Mouse (Mus musculus) layer of hippocampus, adult 2 months (tissue): ENCODE data around the gene Fnbp4. TPM values are rescaled to one million over a fixed set of nuclear protein-coding genes. Genes with fewer than 3 reads are reported as not detected.
"Not testable (repeated sequence)": the region's sequence is repeated elsewhere in the genome, so short reads cannot be mapped to it uniquely, and the experiment has no call there.

ENCODE experiments used
- DNase-seq, 2 experiments: peaks; one replicate each; pipeline ENCODE4 v3.0.0; 2022; ENCODE audit warnings: low spot score in 2 of 2
- H3K27ac ChIP-seq: fragments of 200-600 bp; 2 replicates; pipeline ENCODE4 v1.8.1; 2022
- H3K4me3 ChIP-seq: fragments of 200-600 bp; 2 replicates; pipeline ENCODE4 v1.8.1; 2022; ENCODE audit warnings: mild to moderate bottlenecking
- CTCF ChIP-seq: fragments of 200-600 bp; conservative IDR thresholded peaks from 2 replicates; pipeline ENCODE4 v1.8.1; 2022; ENCODE audit warnings: antibody characterized with exemption, mild to moderate bottlenecking, moderate library complexity
- total RNA-seq, 2 experiments: library from RNA; stranded (reverse); gene quantifications; 2 replicates each; pipeline ENCODE4 v1.2.3; 2021

Fnbp4 gene
- total RNA-seq, 2 experiments from 2014 or later = 58.3 to 73.3 TPM

DNA sequence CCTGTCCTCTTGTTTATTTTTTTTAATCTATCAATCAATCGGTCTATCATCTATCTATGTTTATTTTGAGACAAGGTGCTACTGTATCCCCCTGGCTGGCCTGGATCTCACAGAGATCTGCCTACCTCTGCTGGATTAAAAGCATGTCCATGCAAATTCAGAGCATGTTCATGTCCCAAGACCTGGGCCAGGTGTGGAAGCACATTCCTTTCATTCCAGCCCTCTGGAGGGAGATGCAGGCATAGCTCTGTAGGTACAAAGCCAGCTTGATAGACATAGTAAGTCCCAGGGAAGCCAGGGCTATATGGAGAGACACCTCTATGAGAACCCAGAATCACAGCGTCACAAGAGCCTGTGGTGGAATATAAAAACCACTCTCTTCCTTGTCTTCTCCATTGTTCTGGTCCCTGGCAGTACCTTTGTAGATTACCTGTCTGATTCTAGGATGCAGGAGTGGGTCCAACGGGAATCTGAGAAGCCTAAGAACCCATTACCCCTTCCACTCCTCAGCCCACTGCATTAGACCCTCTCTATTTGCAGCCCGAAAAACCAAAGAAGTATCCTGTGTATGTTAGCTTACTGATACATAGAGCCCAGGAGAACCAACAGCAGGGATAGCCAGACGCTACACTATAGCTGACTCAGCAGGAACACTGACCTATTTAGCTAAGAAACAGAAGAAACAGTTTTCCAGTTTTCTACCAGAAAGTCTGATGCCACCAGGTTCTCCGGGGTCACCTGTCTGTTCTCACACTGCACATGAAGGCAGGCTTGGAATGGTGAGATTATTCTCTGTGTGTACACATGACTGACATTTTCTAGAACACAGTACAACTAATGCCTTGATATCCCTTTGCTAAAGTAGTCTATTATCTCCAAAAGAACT, 63.3 kb downstream of the Fnbp4 start:
- DNase-seq = no peak
- H3K27ac ChIP-seq = no peak overlapping the region
- TF ChIP-seq CTCF = no peak
- H3K4me3 ChIP-seq = no peak overlapping the region

DNA sequence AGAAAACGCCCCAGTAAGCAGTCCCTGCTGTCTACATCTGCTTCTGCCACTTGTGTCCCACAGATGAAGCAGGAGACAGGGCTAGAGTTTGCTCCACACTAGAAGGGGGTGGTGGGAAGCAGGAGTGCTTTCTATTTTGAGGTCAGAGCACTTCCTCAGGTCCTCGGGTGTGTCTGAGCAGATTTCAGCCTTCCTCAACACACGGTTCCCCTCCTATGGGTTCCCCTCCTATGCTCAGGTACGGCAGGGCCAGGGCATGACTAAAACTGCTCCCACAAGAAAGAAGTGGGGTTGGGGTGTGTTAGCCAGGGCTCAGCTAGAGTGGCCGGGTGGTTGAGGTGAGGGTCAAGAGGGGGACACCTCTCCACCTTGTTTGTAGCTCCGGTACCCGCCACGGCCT, 65.6 kb downstream of the Fnbp4 start:
- H3K4me3 ChIP-seq = no peak overlapping the region
- no peak for TF ChIP-seq CTCF
- H3K27ac ChIP-seq = no peak overlapping the region
- no peak for DNase-seq

GRCm38 (mm10) chr2:90815266-90815665, 70.1 kb downstream of the Fnbp4 start:
- DNase-seq = no peak
- no peak for TF ChIP-seq CTCF
- H3K4me3 ChIP-seq = no peak overlapping the region

GRCm38 (mm10) chr2:90816144-90816543, 71.0 kb downstream of the Fnbp4 start:
- H3K27ac ChIP-seq = no peak overlapping the region
- no peak for TF ChIP-seq CTCF
- no peak overlapping the region for H3K4me3 ChIP-seq
- DNase-seq = no peak

More at GRCm38 (mm10) chr2:90815266-90815665, 70.1 kb downstream of the Fnbp4 start:
- no peak overlapping the region for H3K27ac ChIP-seq

GRCm38 (mm10) chr2:90818710-90819109, 73.5 kb downstream of the Fnbp4 start:
- no peak overlapping the region for H3K27ac ChIP-seq
- no peak overlapping the region for H3K4me3 ChIP-seq
- TF ChIP-seq CTCF = no peak
- no peak for DNase-seq

- no peak for TF ChIP-seq CTCF
- Histone ChIP-seq H3K27ac (no peak overlapping the region), H3K4me3 (no peak overlapping the region)
- DNase-seq = no peak
Observed at GRCm38 (mm10) chr2:90820894-90821293, 75.7 kb downstream of the Fnbp4 start.

DNA sequence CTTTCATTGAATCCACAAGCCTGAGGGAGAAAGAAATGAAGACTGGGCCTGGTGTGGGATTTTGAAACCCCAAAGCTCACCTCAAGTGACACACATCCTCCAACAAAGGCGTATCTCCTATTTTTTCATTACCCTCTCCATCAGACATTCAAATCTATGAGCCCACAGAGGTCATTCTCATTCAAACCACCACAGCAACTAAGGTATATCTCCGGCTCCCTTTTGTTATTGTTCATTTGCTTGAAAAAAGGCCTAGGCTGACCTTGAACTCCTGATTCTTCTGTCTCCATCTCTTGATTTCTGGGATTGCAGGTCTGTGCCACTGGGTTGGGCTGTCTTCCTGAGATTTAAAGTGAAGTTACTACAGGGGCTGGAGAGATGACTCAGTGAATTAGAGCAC, 77.8 kb downstream of the Fnbp4 start:
- DNase-seq = no peak
- TF ChIP-seq CTCF = no peak
- H3K4me3 ChIP-seq = no peak overlapping the region
- no peak overlapping the region for H3K27ac ChIP-seq

DNA sequence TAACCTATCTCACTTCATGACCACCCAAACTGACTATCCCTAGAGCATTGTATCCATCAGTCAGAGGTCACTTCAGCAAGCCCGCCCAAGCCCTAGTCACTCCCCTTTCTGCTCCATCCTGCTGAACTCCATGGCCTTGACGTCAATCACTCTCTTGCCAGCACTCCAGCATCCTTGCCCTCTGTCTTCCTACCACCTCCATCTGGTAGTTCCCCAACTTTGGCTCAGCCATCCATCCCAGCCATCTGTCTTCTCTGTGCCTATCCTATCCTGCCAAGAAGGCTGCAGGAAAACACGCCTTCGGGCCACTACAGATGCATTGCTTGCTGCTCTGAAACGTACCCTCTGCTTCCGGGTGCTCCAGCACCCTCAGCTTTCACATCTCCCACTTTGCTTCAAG, 78.6 kb downstream of the Fnbp4 start:
- TF ChIP-seq CTCF = no peak
- peak; percentile 51 to 77 for DNase-seq
- Histone ChIP-seq H3K27ac (0 out of 2 replicates have a peak overlapping the region, but pooled peaks have one; percentile 29), H3K4me3 (no peak overlapping the region)

- not testable (repeated sequence) for H3K27ac ChIP-seq, DNase-seq
Observed at GRCm38 (mm10) chr2:90824528-90824927, 79.4 kb downstream of the Fnbp4 start.

DNA sequence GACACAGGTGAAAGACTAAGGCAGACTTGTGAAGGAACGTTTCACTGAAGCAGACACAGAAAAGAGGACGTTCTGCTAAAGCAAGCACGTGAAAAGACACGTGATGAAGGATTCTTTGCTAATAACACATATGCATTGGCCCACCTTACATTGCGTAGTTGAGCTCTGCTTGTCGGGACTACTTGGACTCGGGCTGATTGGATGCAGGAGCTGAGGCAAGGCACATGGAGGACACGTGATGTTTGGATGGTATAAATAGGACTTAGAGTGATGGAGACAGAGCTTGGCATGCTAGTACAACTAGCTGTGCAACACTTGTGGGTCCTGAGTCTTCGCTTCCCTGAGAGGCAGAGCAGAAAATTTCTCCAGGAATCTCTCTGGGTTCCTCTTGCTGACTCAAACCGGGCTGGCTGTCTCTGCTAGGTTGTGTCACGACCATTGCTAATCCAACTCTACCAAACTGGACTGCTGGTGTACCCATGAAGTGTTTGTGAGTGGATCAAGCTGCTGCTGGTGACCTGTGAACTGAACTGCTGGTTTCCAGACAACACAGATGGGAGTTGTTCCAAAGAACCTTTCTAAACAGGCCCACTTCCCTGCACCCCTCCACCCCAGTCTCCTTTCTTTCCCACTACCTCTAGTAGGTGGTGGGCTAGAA, 80.5 kb downstream of the Fnbp4 start:
- H3K27ac ChIP-seq = no peak overlapping the region

More at GRCm38 (mm10) chr2:90824528-90824927, 79.4 kb downstream of the Fnbp4 start:
- H3K4me3 ChIP-seq = not testable (repeated sequence)

GRCm38 (mm10) chr2:90828739-90829138, 83.6 kb downstream of the Fnbp4 start:
- no peak for TF ChIP-seq CTCF
- no peak overlapping the region for H3K4me3 ChIP-seq
- DNase-seq = no peak
- no peak overlapping the region for H3K27ac ChIP-seq

More for the DNA sequence above, 80.5 kb downstream of the Fnbp4 start:
- no peak overlapping the region for H3K4me3 ChIP-seq
- TF ChIP-seq CTCF = no peak
- no peak for DNase-seq

Other genes starting within 250 kb of the Fnbp4 start
- 100 to 1,000 TPM; 128 to 130 TPM for gene Ptprj, start 164.7 kb upstream of the Fnbp4 start, total RNA-seq
- 10 to 100 TPM; 17.0 to 20.8 TPM for gene Nup160, start 68.2 kb upstream of the Fnbp4 start, total RNA-seq
- 1 to 10 TPM; 1.0 to 1.3 TPM for gene Agbl2, start 37.4 kb downstream of the Fnbp4 start, total RNA-seq
- 100 to 1,000 TPM; 114 to 129 TPM for gene Mtch2, start 101.8 kb downstream of the Fnbp4 start, total RNA-seq
- 100 to 1,000 TPM; 184 to 200 TPM for gene C1qtnf4, start 140.5 kb downstream of the Fnbp4 start, total RNA-seq
- gene Kbtbd4, start 159.4 kb downstream of the Fnbp4 start, total RNA-seq = 10 to 100 TPM; 38.1 to 39.5 TPM
- 100 to 1,000 TPM; 224 to 255 TPM for gene Ndufs3, start 159.5 kb downstream of the Fnbp4 start, total RNA-seq
- 100 to 1,000 TPM; 145 to 147 TPM for gene Celf1, start 195.0 kb downstream of the Fnbp4 start, total RNA-seq